Mouse (Mus musculus) right cerebral cortex, adult 2 months (tissue): Measurements from ENCODE around the gene Cd80.

Source experiments
- DNase-seq, 2 experiments: peaks; one replicate each; pipeline ENCODE4 v3.0.0; 2021 to 2022; ENCODE audit warnings: low spot score in 2 of 2

Cd80 gene

DNA sequence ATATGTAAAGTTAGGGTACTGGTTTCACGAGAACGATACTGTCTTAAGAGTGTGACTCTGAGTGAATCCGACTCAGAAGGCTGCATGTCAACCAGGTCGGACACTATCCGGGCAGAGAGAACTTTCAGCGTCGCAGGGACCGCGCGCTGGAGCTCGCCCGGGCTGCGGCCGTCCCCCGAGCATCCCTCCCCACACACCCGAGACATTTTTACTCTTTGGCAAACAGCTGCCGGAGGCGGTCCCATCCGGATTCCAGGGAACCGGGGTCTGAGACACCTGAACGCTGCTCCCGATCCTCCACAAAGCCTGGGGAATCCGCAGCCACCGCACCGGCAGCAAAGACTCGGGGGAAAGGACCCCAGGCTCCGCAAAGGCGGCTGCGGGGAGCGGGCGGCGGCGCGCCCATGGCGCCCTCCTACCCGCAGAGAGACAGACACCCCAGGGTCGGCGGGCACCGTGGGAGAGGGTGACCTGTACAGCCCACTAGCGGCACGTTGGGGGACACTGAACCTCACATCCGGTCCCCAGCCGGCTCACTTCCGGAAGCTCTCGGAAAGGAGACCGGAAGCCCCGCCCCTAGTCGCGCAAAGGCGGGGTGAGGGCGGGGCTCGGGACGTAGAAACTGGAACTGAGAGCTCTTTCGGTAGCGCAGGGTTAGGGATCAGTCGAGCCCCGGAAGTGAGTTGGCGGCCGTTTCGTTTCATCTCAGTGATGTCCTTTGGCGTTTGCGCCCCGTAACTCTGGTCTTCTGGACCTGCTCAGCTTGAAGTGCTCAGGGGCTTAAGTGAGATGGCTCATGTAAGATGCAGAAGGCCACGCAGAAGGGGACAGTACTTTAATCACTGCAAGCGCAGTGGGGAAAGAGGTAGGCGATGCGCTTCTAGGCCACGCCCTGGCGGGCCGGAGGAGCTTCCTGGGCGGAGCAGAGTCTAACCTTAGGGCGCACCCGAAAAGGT lies 67.0 kb downstream of the Cd80 start, which contains the start of gene Timmdc1:
Gene Timmdc1, minus strand, starts transcription at position 535 of the 956 bp plus-strand sequence.
- DNase-seq, result peak; percentile 95 to 97

DNA sequence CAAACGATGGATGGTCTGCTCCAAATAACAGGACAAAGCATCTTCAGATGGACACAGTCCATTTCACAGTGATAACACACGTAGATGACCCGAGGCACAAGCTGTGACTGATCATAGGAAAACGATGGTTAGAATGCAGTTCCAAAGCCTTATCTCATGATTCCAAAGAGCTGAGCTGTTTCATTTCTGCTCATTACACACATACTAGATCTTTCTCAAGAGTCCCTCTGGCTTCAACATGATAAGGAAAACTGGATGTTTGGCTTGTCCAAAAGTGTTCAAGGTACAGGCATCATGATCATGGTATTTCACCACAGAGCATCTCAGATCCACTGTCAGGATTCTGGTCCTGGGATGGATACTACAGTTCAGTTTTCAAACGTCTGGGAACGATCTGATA lies 70.9 kb downstream of the Cd80 start:
- DNase-seq, result no peak

DNA sequence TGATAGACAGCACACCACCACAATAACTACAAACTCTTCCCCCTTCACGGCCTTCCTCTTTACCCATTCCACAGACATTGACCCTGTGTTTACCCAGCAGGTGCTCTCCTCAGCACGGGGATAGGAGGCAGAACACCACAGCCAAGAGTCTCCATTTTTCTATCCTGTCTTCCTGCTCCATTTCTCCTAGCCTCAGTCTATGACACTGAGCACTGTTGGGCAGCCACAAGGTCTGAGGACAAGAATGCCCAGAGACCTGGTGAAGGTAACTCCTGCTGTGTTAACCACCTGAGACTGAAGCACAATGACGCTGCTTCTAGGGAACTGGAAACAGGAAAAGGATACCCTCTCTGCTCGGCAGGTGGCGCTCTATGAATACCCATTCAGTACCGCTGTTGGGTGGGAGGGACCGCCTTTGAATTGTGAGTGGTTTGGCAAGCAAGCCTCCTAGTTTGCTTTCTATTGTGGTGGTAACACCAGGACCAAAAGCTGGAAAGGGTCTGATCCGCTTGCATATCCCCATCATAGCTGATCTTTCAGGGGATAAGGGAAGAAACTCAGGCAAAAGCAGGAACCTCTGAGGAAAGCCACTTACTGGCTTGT lies 81.3 kb downstream of the Cd80 start:
- peak; percentile 81 to 82 for DNase-seq

DNA sequence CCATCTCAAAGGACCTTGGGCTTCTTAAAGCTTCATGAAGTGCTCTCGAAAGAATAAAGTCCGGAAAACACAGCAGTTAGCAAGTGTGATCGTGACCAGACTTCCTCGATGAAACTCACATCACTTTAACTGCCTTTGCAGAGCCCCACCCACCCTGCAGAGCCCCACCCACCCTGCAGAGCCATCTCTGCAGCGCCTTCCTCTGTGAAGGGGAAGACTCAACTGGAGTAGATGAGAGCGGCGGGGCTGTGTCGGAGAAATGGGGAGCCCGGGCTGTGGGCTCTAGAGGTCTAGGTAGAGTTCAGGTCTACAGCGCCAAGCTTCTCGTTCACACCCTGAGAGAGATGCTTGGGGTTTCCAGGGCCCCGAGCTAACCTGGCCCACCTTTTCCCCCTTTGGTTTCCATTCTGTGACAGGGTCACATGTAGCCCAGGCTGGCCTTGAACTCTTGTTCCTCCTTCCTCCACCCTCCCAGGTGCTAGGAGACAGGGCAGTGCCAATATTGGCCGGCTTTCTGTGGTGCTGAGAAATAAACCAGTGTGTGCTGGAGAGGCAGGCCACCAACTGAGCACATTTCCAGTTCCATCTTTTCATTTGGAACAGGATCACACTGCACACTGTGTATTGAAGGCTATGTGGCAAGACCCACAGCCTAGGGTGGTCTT lies 83.5 kb downstream of the Cd80 start:
- no peak for DNase-seq
